Mouse (Mus musculus): ENCODE data around the gene Cd300e.
"Not testable (repeated sequence)": the region's sequence is repeated elsewhere in the genome, so short reads cannot be mapped to it uniquely, and the experiment has no call there.

The Cd300e gene

GRCm38 (mm10) chr11:115082196-115082595 lies 20.2 kb upstream of the Cd300e start:
- no peak for DNase-seq (ENCODE audit: low spot score in 2 of 2)

GRCm38 (mm10) chr11:115081373-115081772 lies 19.4 kb upstream of the Cd300e start:
- DNase-seq (ENCODE audit: low spot score in 2 of 2), result no peak

GRCm38 (mm10) chr11:115080886-115081285 lies 18.9 kb upstream of the Cd300e start:
- DNase-seq (ENCODE audit: low spot score in 2 of 2), result peak in 1 of 2 experiments; percentile 41

DNA sequence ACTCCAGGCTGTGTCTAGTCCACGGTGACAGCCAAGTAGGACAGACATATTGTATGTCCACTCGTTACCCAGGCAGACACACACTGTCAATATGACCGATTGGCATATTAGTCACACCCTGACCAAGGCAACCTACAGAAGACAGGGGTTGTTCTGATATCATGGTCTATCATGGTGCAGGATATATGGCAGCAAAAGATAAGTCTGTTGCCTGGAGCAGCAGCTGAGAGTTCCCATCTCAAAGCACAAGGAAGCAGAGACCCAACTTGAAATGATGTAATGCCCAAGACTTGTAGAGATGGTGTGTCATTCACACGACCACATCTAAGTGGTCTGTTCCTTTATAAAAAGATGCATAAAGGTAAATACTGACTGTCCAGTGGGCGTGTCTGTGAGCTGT lies 16.7 kb upstream of the Cd300e start:
- DNase-seq (ENCODE audit: low spot score in 2 of 2), result no peak

DNA sequence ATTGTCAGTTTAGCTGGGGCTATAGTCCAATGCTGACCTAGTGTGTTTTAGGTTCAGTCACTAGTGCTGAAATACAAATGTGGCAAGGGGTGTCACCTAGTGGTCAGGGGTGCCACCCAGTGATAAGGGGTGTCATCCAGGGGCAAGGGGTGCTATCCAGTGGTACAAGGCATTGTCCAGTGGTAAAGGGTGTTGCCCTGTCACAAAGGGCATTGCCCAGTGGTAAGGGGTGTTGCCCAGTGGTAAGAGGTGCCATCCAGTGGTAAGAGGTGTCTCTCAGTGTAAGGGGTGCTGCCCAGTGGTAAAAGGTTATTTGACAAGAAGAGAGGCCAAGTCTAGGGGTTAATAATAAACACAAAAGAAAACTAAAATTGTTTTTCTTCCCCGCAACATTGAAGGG lies 15.5 kb upstream of the Cd300e start:
- no peak for DNase-seq (ENCODE audit: low spot score in 2 of 2)

DNA sequence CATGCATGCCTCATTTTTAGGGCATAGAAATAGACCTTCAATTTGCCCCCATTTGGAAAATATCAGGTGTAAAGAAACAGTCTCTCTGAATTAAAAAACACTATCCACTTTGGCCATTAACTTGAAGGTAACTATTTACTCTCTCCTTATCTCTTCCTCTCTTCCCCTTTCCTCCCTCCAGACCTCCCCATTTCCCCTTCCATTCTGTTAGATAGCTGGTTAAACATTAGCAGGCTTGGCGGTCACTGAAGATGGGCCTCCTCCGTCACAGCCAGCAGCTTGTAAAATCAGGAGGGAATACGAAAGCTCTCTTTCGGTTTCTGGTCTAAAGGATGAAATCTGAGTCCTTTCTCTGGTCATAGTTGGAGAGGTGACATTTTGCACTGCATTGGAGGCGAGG lies 13.9 kb upstream of the Cd300e start:
- no peak for DNase-seq (ENCODE audit: low spot score in 2 of 2)

DNA sequence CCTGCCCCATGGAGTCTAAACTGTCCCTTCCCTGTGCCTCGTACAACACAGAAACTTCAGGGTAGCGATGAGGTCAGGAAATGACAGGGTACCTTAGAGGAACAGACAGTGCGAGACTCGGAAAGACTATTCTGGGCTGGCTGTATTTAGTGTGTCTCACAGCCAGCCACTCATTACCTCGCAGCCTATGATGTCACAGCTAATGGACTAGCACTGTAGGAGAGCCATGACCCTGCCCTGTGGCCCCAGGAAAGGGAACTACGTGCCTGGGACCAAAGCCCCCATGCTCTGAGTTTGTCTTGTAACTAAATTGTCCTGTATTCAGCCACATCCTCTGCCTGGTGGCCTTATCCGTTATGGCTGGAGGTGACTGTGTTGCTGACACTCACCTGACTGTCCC lies 13.4 kb upstream of the Cd300e start:
- no peak for DNase-seq (ENCODE audit: low spot score in 2 of 2)

DNA sequence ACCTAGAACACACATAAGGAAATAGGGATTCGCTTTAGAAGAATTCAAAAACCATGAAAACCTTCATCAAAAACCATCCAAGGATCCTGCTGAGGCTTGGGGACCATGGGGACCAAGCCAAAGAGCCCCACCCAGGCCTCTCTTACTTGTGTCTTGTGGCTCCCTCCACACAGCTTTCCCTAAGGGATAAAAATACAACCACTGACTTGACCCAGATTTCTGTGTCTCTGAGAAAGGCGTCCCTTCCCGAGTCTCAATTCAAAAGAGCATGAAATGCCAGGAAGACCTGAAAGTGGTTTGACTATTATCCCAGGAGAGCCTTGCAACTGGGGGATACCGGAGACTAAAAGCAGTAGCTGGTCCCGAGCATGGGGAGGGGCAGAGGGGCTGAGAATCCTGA lies 11.0 kb upstream of the Cd300e start:
- no peak for DNase-seq (ENCODE audit: low spot score in 2 of 2)

DNA sequence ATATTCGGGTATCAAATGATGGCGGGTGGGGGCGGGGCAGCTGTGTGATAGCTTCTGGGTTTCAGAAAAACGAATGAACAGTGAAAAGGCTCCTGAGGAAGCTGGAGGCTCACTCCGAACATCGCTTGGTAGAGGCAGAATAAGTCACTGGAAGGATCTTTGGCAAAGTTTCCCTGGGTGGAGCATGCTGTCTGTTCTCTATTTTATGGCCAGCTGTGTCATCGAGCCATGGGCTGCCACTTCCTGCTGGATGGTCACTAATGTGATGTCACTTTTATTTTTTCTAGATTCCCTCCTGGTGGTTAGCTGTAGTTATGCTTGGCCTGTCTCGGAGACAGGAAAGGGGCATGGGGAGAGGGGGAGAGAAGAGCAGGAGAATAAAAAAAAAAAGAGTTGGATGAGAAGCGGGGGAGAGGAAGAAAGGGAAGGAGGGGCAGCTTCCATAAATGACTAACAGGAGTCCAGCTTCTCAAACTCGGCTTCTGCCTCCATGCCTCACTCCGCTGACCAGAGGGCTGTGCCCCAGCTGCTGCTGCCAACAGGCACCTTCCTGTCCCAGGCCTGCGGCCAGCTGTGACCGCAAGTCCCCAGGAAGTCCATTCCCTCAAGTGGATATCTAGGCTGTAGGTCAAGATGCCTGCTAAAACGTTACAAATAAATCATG lies 9.8 kb upstream of the Cd300e start:
- peak; percentile 61 to 72 for DNase-seq (ENCODE audit: low spot score in 2 of 2)

- DNase-seq (ENCODE audit: low spot score in 2 of 2), result no peak
These were observed 9.1 kb upstream of the Cd300e start for GRCm38 (mm10) chr11:115071015-115071551.

DNA sequence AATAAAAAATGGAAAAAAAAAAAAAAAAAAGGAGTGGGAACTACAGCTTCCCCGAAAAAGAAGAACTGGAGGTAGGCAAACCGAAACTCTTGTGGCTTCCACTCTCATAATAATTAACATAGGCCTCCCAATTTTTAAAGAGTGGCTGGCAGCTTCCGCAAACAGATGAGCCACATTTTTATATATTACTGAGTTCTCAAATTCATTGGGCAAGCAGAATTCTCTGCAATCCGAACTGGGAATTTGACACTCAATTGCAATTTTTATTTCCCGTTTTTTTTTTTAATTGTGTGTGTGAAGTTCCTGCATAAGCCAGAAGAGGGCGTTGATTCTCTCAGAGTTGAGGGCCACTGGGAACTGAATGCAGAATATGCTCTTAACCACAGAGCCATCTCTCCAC lies 4.8 kb upstream of the Cd300e start:
- peak; percentile 16 to 46 for DNase-seq (ENCODE audit: low spot score in 2 of 2)

DNA sequence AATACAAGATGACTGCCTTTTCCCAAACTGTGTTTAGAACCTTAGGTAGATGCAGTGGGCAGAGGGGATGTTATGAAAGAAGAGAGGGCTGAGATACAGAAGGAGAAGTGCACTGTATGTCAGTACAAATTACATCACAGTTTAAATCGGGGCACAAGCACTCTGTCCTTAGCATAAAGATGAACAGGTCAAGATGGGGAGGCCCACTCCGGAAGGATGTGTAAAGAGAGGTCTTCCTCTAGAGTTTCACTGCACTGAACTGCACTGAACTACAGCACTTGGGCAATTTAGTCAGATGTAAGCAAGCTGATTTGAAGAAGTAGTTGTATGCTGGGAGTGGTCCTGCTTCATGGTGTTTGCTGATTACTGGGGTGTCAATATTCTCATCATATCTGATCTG lies 2.2 kb downstream of the Cd300e start:
- no peak for DNase-seq (ENCODE audit: low spot score in 2 of 2)

DNA sequence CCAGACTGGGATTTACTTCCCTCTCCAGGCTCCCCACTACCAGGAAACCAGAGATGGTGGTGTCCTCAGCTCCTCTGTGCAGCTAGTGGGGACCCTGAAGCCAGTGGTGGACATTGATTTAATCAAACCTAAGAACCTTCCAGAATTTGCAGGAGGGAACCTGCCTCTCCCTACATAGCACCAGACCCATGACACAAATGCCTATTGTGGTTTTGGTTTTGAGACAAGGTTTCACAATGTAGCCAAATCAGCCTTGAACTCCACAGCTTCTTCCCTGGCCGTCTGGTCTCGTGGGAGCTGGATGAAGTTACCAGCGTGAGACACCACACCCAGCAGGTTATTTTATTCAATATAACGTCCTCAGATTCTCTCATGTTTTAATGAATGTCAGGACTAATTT lies 3.3 kb downstream of the Cd300e start:
- DNase-seq (ENCODE audit: low spot score in 2 of 2), result no peak

- no peak for DNase-seq (ENCODE audit: low spot score in 2 of 2)
These were observed 7.4 kb downstream of the Cd300e start for GRCm38 (mm10) chr11:115054537-115054936.

- DNase-seq (ENCODE audit: low spot score in 2 of 2), result no peak
These were observed 9.0 kb downstream of the Cd300e start for GRCm38 (mm10) chr11:115052991-115053390.

DNA sequence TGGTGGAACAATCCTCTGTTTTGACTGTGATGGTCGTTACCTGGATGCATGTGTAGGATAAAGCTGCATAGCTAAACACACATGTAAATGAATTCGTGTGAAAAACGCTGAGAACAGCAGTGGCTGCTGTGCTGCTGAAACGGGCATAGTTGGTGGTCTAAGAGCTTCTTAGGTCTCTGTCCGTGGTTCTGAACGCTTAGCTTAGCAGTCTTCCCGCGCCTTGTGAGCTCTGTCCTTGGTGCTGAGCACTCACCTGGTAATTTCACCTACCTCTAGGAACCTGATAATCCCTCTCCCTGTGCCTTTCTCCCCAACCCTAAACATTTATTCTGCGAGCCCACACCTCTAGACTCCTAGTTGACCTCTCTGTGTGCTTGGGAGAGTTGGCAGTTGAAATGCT lies 9.8 kb downstream of the Cd300e start:
- no peak for DNase-seq (ENCODE audit: low spot score in 2 of 2)

- DNase-seq (ENCODE audit: low spot score in 2 of 2), result no peak
These were observed 12.6 kb downstream of the Cd300e start for GRCm38 (mm10) chr11:115049282-115049895.

DNA sequence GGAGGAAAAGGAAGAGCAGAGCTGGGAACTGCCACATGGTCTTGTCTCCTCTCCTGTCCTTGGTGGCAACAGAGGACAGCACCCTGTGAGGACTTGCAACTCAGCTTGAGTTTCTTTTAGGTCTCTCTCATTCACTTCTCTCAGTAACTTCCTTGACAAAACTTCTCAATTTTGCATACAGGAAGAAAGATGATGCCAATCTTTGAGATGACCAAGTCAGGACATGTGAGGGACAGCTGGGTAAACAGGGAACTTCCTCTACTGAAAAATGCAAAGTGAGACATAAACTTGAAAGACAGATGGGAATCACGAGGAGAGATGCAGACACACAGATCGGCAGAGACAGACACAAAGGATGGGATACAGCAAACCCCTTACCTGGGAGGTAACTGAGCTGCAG lies 13.7 kb downstream of the Cd300e start, which contains the start of gene Cd300ld3:
Cd300ld3 (minus strand) TSS at position 151 of the 400 bp plus-strand sequence.
- DNase-seq (ENCODE audit: low spot score in 2 of 2), result peak in 1 of 2 experiments; percentile 44

DNA sequence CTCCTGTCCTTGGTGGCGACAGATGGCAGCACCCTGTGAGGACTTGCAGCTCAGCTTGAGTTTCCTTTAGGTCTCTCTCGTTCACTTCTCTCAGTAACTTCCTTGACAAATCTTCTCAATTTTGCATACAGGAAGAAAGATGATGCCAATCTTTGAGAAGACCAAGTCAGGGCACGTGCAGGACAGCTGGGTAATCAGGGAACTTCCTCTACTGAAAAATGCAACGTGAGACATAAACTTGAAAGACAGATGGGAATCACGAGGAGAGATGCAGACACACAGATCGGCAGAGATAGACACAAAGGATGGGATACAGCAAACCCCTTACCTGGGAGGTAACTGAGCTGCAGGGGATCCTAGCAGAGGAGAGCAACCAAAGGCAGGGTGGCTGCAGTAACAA lies 24.3 kb downstream of the Cd300e start, which contains the start of gene Cd300ld5:
Cd300ld5 (minus strand) TSS at position 101 of the 400 bp plus-strand sequence.
- not testable (repeated sequence) for DNase-seq (ENCODE audit: low spot score in 2 of 2)

DNA sequence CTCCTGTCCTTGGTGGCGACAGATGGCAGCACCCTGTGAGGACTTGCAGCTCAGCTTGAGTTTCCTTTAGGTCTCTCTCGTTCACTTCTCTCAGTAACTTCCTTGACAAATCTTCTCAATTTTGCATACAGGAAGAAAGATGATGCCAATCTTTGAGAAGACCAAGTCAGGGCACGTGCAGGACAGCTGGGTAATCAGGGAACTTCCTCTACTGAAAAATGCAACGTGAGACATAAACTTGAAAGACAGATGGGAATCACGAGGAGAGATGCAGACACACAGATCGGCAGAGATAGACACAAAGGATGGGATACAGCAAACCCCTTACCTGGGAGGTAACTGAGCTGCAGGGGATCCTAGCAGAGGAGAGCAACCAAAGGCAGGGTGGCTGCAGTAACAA lies 35.1 kb downstream of the Cd300e start, which contains the start of gene Cd300ld4:
Cd300ld4 (minus strand) TSS at position 101 of the 400 bp plus-strand sequence.
- DNase-seq (ENCODE audit: low spot score in 2 of 2), result not testable (repeated sequence)

GRCm38 (mm10) chr11:115016093-115016492 lies 45.9 kb downstream of the Cd300e start, which contains the start of gene Cd300ld2:
Gene Cd300ld2 (minus strand): TSS chr11:115016193.
- not testable (repeated sequence) for DNase-seq (ENCODE audit: low spot score in 2 of 2)

DNA sequence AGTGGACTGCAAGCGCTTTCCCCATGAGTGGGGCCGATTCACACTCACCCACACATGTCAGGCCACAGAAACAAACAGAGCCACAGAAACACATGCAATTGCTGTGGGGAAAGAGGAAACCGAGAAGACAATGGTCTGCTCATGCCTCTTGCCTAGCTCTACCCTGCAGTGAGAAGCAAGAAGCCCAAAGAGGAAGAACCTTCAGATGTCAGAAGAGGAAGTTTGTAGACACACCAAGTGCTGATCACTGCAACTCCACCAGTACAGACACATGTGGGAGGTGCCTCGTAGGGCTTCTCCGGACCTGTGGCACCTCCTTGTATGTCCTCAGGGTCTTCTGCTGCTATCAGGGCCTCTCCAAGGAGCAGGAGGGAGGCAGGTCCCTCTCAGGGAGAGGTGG lies 57.9 kb downstream of the Cd300e start:
- peak; percentile 3 to 46 for DNase-seq (ENCODE audit: low spot score in 2 of 2)

Measured in heart, adult 9 months (tissue).